Mouse (Mus musculus) testis, adult 2 months (tissue): ENCODE results near the gene Hpn. TPM values are rescaled to one million over a fixed set of nuclear protein-coding genes. Genes with fewer than 3 reads are reported as not detected.

Experiments used
- H3K27ac ChIP-seq: fragments of 200-500 bp; 2 replicates; pipeline ENCODE4 v1.5.1; 2012; ENCODE audit warnings: low read depth, low read length; ENCODE audit not compliant: control insufficient read depth, insufficient read depth
- H3K27me3 ChIP-seq: fragments of 200-500 bp; 2 replicates; pipeline ENCODE4 v1.6.1; 2012; ENCODE audit warnings: mild to moderate bottlenecking, low read length, moderate library complexity; ENCODE audit not compliant: control insufficient read depth, insufficient read depth
- H3K36me3 ChIP-seq: fragments of 200-500 bp; 2 replicates; pipeline ENCODE4 v1.6.1; 2012; ENCODE audit warnings: mild to moderate bottlenecking, low read length; ENCODE audit not compliant: control insufficient read depth, insufficient read depth
- H3K4me1 ChIP-seq: fragments of 200-500 bp; 2 replicates; pipeline ENCODE4 v1.6.1; 2012; ENCODE audit warnings: low read length; ENCODE audit not compliant: control insufficient read depth, insufficient read depth
- H3K4me3 ChIP-seq: fragments of 200-500 bp; 2 replicates; pipeline ENCODE4 v1.5.1; 2012; ENCODE audit warnings: low read depth, mild to moderate bottlenecking, low read length, moderate library complexity, mixed read lengths; ENCODE audit not compliant: control insufficient read depth
- CTCF ChIP-seq: fragments of 200-500 bp; IDR thresholded peaks from 2 replicates; pipeline ENCODE4 v1.5.1; 2012; ENCODE audit warnings: low read depth, mild to moderate bottlenecking, inconsistent platforms, low read length, moderate library complexity; ENCODE audit not compliant: control insufficient read depth, insufficient read depth, insufficient replicate concordance
- POLR2A ChIP-seq: fragments of 200-500 bp; IDR thresholded peaks from 2 replicates; pipeline ENCODE4 v1.6.1; 2012; ENCODE audit warnings: low read depth, mild to moderate bottlenecking, inconsistent platforms, low read length, moderate library complexity; ENCODE audit not compliant: control insufficient read depth
- polyA plus RNA-seq: library from polyadenylated mRNA; depleted of rRNA; stranded (reverse); fragments of >200 nt; gene quantifications from 2 replicates; pipeline ENCODE4 v1.2.3, GENCODE M21; 2012

Gene Hpn
- polyA plus RNA-seq, 1 experiment = 0.73 TPM

- Histone ChIP-seq H3K27ac (no peak overlapping the region), H3K4me3 (no peak overlapping the region), H3K27me3 (no peaks in the 10 kb centered on the region), H3K4me1 (peaks cover 3% of the 10 kb centered on the region), H3K36me3 (no peaks in the 10 kb centered on the region)
- no peak for TF ChIP-seq CTCF
These were observed 27.8 kb downstream of the Hpn start for GRCm38 (mm10) chr7:31087262-31087661.

- Histone ChIP-seq H3K4me3 (no peak overlapping the region), H3K4me1 (peaks cover 3% of the 10 kb centered on the region), H3K27ac (no peak overlapping the region), H3K36me3 (no peaks in the 10 kb centered on the region), H3K27me3 (no peaks in the 10 kb centered on the region)
- no peak for TF ChIP-seq CTCF
These were observed 28.8 kb downstream of the Hpn start for GRCm38 (mm10) chr7:31086175-31086755.

GRCm38 (mm10) chr7:31085171-31085570 is 29.9 kb downstream of the Hpn start:
- H3K27ac ChIP-seq = no peak overlapping the region
- H3K36me3 ChIP-seq = no peaks in the 10 kb centered on the region
- no peaks in the 10 kb centered on the region for H3K27me3 ChIP-seq
- no peak overlapping the region for H3K4me3 ChIP-seq
- TF ChIP-seq POLR2A (no peak), CTCF (no peak)
- peaks cover 3% of the 10 kb centered on the region for H3K4me1 ChIP-seq

- no peak overlapping the region for H3K27ac ChIP-seq
These were observed 30.9 kb downstream of the Hpn start for GRCm38 (mm10) chr7:31084140-31084539.

GRCm38 (mm10) chr7:31082831-31083588 is 32.1 kb downstream of the Hpn start:
- TF ChIP-seq CTCF (no peak), POLR2A (no peak)
- Histone ChIP-seq H3K27me3 (no peaks in the 10 kb centered on the region), H3K4me3 (no peak overlapping the region), H3K4me1 (peaks cover 3% of the 10 kb centered on the region), H3K36me3 (no peaks in the 10 kb centered on the region), H3K27ac (no peak overlapping the region; the same call in 1 of the 2 replicates)

More at GRCm38 (mm10) chr7:31084140-31084539, 30.9 kb downstream of the Hpn start:
- TF ChIP-seq POLR2A = no peak
- no peak for TF ChIP-seq CTCF
- Histone ChIP-seq H3K4me3 (no peak overlapping the region), H3K27me3 (no peaks in the 10 kb centered on the region), H3K4me1 (peaks cover 3% of the 10 kb centered on the region), H3K36me3 (no peaks in the 10 kb centered on the region)

- Histone ChIP-seq H3K27ac (no peak overlapping the region), H3K4me1 (peaks cover 3% of the 10 kb centered on the region)
These were observed 33.0 kb downstream of the Hpn start for GRCm38 (mm10) chr7:31082106-31082505.

GRCm38 (mm10) chr7:31081106-31081505 is 34.0 kb downstream of the Hpn start:
- Histone ChIP-seq H3K27ac (no peak overlapping the region), H3K4me1 (peaks cover 3% of the 10 kb centered on the region), H3K4me3 (no peak overlapping the region), H3K27me3 (no peaks in the 10 kb centered on the region), H3K36me3 (no peaks in the 10 kb centered on the region)
- TF ChIP-seq POLR2A = no peak

More at GRCm38 (mm10) chr7:31082106-31082505, 33.0 kb downstream of the Hpn start:
- H3K27me3 ChIP-seq = no peaks in the 10 kb centered on the region
- TF ChIP-seq CTCF (no peak), POLR2A (no peak)
- H3K4me3 ChIP-seq = no peak overlapping the region
- no peaks in the 10 kb centered on the region for H3K36me3 ChIP-seq
